Mouse (Mus musculus): ENCODE data around the gene Cyba. TPM values are rescaled to one million over a fixed set of nuclear protein-coding genes. Genes with fewer than 3 reads are reported as not detected.

Gene Cyba
- total and polyA plus RNA-seq, 3 experiments, result 41.2 to 92.8 (median 43.9) TPM

DNA sequence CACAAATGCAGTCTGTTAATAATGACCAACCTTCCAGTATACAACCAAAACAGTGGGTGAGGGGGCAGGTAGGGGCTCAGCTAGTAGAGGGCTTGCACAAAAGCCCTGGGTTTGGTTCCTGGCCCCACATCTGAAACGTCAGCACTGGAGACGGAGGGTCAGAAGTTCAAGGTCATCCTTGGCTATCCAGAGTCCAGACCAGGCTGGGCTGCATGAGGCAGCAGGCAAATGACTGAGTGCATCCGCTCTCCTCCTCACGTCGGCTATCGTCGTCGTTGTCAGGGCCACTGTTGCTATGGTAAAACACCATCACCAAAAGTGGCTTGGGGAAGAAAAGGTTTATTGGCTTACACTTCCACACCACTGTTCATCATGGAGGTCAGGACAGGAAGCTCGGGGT, 18.4 kb downstream of the Cyba start:
- intact Hi-C loops (cut with DNase I), result no loop called here
- Histone ChIP-seq H3K27me3 (ENCODE audit: control insufficient read depth, insufficient read depth, low read length) (no peaks in the 10 kb centered on the region), H3K36me3 (ENCODE audit: control insufficient read depth, insufficient read depth, low read length) (no peaks in the 10 kb centered on the region), H3K79me2 (replicated peaks; ENCODE audit: control insufficient read depth, insufficient read depth, low read length) (no peaks in the 10 kb centered on the region), H3K4me1 (ENCODE audit: control insufficient read depth, insufficient read depth, low read length) (no peaks in the 10 kb centered on the region), H3K4me3 (no peak overlapping the region), H3K9ac (ENCODE audit: low read depth, low read length) (no peak overlapping the region), H3K27ac (no peak overlapping the region)
- 79% methylated on average over 9 of the region's 9 CpGs for WGBS
- TF ChIP-seq CTCF (IDR thresholded peaks at IDR 0.05), result no peak
- TF ChIP-seq EP300 (IDR thresholded peaks at IDR 0.05; ENCODE audit: insufficient read depth, low read depth, low read length), result no peak
- no peak for TF ChIP-seq POLR2A (IDR thresholded peaks at IDR 0.05; ENCODE audit: insufficient read depth, low read depth, low read length)
- no peak for DNase-seq

DNA sequence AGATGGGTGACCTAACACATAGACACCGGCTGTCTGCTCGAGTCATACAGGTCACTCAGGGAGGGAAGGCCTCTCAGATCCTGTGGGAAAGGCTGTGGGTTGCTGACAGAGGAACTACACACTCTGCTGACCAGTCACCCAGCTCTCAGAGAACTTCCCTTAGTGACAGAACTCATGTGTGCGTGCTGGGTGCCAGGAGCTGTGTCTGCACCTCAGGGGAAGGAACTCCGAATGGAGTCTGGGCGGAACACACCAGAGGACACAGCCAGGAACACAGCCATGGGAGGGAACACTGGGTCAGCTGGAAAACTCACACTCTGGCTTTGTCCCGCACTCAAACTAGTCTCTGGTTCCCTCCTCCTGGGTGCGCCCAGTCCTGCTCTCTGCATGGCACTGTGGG, 25.1 kb downstream of the Cyba start:
- H3K4me1 ChIP-seq (ENCODE audit: control insufficient read depth, insufficient read depth, low read length), result no peaks in the 10 kb centered on the region
- no peaks in the 10 kb centered on the region for H3K27me3 ChIP-seq (ENCODE audit: control insufficient read depth, insufficient read depth, low read length)
- DNase-seq, result no peak
- no peak overlapping the region for H3K9ac ChIP-seq (ENCODE audit: low read depth, low read length)
- no peaks in the 10 kb centered on the region for H3K36me3 ChIP-seq (ENCODE audit: control insufficient read depth, insufficient read depth, low read length)
- intact Hi-C loops (cut with DNase I), result no loop called here
- no peak overlapping the region for H3K27ac ChIP-seq
- WGBS, result 83% methylated on average over 7 of the region's 7 CpGs
- no peak for TF ChIP-seq POLR2A (IDR thresholded peaks at IDR 0.05; ENCODE audit: insufficient read depth, low read depth, low read length)
- TF ChIP-seq EP300 (IDR thresholded peaks at IDR 0.05; ENCODE audit: insufficient read depth, low read depth, low read length), result no peak
- no peak for TF ChIP-seq CTCF (IDR thresholded peaks at IDR 0.05)
- H3K4me3 ChIP-seq, result no peak overlapping the region
- H3K79me2 ChIP-seq (replicated peaks; ENCODE audit: control insufficient read depth, insufficient read depth, low read length), result no peaks in the 10 kb centered on the region

DNA sequence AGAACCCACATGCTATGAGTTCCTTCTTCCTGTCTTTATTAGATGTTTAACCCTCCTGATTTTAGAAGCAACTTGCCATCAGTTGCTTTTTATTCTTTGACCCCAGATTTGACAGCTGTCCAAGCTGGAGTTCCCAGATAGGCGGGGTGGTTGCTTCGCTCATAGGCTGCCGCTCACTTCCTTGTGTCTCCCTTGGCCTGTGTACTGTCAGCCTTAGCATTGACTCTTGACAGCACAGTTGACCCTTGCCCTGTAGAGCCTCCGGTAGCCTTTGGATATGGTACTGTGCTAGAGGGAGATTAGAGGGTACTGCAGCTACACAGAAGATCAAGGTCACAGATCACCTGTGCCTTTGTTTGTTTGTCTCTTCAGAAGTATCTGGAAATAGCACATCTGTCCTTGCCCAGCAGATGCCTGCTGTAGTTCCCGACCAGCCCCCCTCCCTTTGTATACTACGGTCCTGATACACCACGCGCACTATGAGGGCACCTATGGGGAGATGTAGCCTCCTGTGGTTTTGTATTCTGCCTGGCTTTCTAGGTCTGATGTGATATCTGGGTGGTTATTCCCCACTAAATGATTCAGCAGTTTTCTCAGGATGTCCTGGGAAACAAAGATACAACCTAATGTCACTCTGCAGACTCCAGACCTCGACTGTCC, 27.5 kb downstream of the Cyba start:
- intact Hi-C loops (cut with DNase I), result no loop called here
- Histone ChIP-seq H3K36me3 (ENCODE audit: control insufficient read depth, insufficient read depth, low read length) (no peaks in the 10 kb centered on the region), H3K4me3 (no peak overlapping the region), H3K4me1 (ENCODE audit: control insufficient read depth, insufficient read depth, low read length) (no peaks in the 10 kb centered on the region), H3K9ac (ENCODE audit: low read depth, low read length) (no peak overlapping the region), H3K79me2 (replicated peaks; ENCODE audit: control insufficient read depth, insufficient read depth, low read length) (no peaks in the 10 kb centered on the region), H3K27me3 (ENCODE audit: control insufficient read depth, insufficient read depth, low read length) (no peaks in the 10 kb centered on the region), H3K27ac (no peak overlapping the region)
- WGBS, result 55% methylated on average over 9 of the region's 9 CpGs
- no peak for DNase-seq
- TF ChIP-seq EP300 (IDR thresholded peaks at IDR 0.05; ENCODE audit: insufficient read depth, low read depth, low read length), result no peak
- no peak for TF ChIP-seq CTCF (IDR thresholded peaks at IDR 0.05)
- no peak for TF ChIP-seq POLR2A (IDR thresholded peaks at IDR 0.05; ENCODE audit: insufficient read depth, low read depth, low read length)

DNA sequence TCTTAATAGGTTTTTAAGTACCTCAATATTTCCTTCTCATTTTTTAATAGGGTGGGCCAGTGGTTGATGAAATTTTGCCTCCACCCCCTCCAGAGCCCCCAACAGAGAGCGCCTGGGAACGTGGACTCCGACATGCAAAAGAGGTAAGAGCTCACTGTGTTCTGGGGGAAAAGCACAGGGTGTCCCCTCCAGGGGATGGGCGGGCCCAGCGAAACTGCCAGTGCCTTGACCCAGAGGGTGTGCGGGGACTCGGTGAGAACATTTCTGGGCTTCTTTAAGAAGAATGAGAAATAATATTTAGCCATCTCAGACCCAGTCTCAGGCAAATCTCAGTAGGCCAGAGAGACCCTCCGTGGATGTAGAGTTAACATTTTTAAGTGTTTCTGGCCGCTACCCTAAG, 34.5 kb downstream of the Cyba start:
- Histone ChIP-seq H3K27ac (no peak overlapping the region), H3K4me3 (no peak overlapping the region), H3K79me2 (replicated peaks; ENCODE audit: control insufficient read depth, insufficient read depth, low read length) (no peaks in the 10 kb centered on the region), H3K9ac (ENCODE audit: low read depth, low read length) (no peak overlapping the region), H3K27me3 (ENCODE audit: control insufficient read depth, insufficient read depth, low read length) (no peaks in the 10 kb centered on the region), H3K4me1 (ENCODE audit: control insufficient read depth, insufficient read depth, low read length) (no peaks in the 10 kb centered on the region), H3K36me3 (ENCODE audit: control insufficient read depth, insufficient read depth, low read length) (no peaks in the 10 kb centered on the region)
- DNase-seq, result no peak
- intact Hi-C loops (cut with DNase I), result no loop called here
- 94% methylated on average over 9 of the region's 9 CpGs for WGBS
- TF ChIP-seq EP300 (IDR thresholded peaks at IDR 0.05; ENCODE audit: insufficient read depth, low read depth, low read length) (no peak), CTCF (IDR thresholded peaks at IDR 0.05) (no peak), POLR2A (IDR thresholded peaks at IDR 0.05; ENCODE audit: insufficient read depth, low read depth, low read length) (no peak)

DNA sequence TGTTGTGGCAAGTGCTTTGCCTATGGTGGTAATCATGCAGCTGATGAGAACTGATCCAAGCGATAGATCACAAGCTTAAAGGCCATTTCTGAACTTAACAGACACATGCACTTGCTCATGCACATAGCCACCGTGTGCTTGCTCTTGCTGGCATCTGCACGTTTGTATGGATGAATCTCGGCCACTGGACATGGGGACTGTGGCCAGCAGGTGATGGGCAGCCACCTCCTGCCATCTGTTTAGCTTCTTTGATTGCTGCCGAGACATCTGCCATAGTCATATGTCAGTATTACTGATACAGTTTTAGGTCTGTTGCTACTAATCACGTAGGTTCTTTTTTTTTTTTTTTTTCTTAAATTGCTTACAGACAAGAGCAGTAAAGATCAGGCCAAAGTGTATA, 37.4 kb downstream of the Cyba start:
- Histone ChIP-seq H3K4me3 (no peak overlapping the region), H3K27ac (no peak overlapping the region), H3K9ac (ENCODE audit: low read depth, low read length) (no peak overlapping the region), H3K4me1 (ENCODE audit: control insufficient read depth, insufficient read depth, low read length) (no peaks in the 10 kb centered on the region), H3K79me2 (replicated peaks; ENCODE audit: control insufficient read depth, insufficient read depth, low read length) (no peaks in the 10 kb centered on the region), H3K36me3 (ENCODE audit: control insufficient read depth, insufficient read depth, low read length) (no peaks in the 10 kb centered on the region), H3K27me3 (ENCODE audit: control insufficient read depth, insufficient read depth, low read length) (no peaks in the 10 kb centered on the region)
- intact Hi-C loops (cut with DNase I), result no loop called here
- no peak for TF ChIP-seq POLR2A (IDR thresholded peaks at IDR 0.05; ENCODE audit: insufficient read depth, low read depth, low read length)
- no peak for TF ChIP-seq EP300 (IDR thresholded peaks at IDR 0.05; ENCODE audit: insufficient read depth, low read depth, low read length)
- no peak for TF ChIP-seq CTCF (IDR thresholded peaks at IDR 0.05)
- DNase-seq, result no peak
- WGBS, result 84% methylated on average over 6 of the region's 6 CpGs

DNA sequence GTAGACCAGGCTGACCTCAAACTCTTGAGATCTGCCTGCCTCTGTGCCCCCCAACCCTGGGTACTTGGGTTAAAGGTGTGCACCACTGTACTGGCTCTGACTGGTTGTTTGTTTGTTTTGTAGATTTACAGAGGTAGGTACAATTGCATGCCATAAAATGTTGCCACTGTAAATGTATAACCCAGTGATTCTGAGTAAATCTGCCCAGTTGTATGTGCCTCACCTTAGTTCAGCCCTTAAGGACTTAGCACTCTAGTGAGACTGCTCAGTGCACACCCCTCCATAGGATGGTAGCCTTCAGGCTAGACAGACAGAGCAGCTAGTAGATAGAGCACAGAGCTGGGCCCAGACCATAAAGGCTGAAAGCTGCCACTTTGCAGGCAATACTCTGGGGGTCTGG, 39.0 kb downstream of the Cyba start:
- no peak for TF ChIP-seq EP300 (IDR thresholded peaks at IDR 0.05; ENCODE audit: insufficient read depth, low read depth, low read length)
- no peak for TF ChIP-seq CTCF (IDR thresholded peaks at IDR 0.05)
- no peak for TF ChIP-seq POLR2A (IDR thresholded peaks at IDR 0.05; ENCODE audit: insufficient read depth, low read depth, low read length)
- H3K9ac ChIP-seq (ENCODE audit: low read depth, low read length), result no peak overlapping the region
- H3K27me3 ChIP-seq (ENCODE audit: control insufficient read depth, insufficient read depth, low read length), result no peaks in the 10 kb centered on the region
- no peaks in the 10 kb centered on the region for H3K4me1 ChIP-seq (ENCODE audit: control insufficient read depth, insufficient read depth, low read length)
- H3K4me3 ChIP-seq, result no peak overlapping the region
- no peaks in the 10 kb centered on the region for H3K79me2 ChIP-seq (replicated peaks; ENCODE audit: control insufficient read depth, insufficient read depth, low read length)
- H3K36me3 ChIP-seq (ENCODE audit: control insufficient read depth, insufficient read depth, low read length), result no peaks in the 10 kb centered on the region
- H3K27ac ChIP-seq, result no peak overlapping the region
- no peak for DNase-seq
- intact Hi-C loops (cut with DNase I), result no loop called here
